In the genomic region with DNA sequence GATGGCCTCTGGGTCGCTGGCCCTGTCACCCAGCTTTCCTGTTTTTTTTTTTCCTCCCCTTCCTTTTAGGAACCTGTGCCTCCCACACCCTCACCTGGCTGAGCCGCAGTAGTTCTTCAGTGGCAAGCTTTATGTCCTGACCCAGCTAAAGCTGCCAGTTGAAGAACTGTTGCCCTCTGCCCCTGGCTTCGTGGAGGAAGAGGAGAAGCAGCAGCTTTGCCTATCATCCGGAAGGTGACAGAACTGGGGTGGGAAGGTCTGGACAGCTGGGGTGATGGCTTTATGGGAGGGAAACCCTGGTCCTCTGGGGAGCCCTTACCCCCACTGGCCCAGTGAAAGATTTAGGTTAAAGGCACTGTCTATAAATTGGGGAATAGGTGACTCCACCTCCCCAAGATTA, we compare ENCODE assay signal across 7 mouse cellular contexts. TPM values are rescaled to one million over a fixed set of nuclear protein-coding genes. Genes with fewer than 3 reads are reported as not detected.
DNase-seq lines count a peak whose midpoint lies in the region; ATAC-seq and TF ChIP-seq lines count a peak whose summit lies in the region.

No protein-coding gene starts in this region.

- no peak overlapping the region for H3K27ac ChIP-seq in hindbrain, embryonic 12.5 days
- H3K27ac ChIP-seq in hindbrain, postnatal 0 days: no peak overlapping the region
- peak overlapping the region; percentile 49; the same call in 1 of the 2 replicates for H3K27ac ChIP-seq in MEL (ENCODE audit: control insufficient read depth, low read depth, low read length)
- no peak overlapping the region; the same call in 1 of the 2 replicates for H3K27ac ChIP-seq in limb, embryonic 14.5 days (replicated peaks; ENCODE audit: low read depth, low read length)
- no peak overlapping the region for H3K27ac ChIP-seq in midbrain, postnatal 0 days (ENCODE audit: low read depth, low read length)

- WGBS in hindbrain, embryonic 12.5 days: 75% methylated on average over 4 of the region's 4 CpGs
- 71% methylated on average over 4 of the region's 4 CpGs for WGBS in hindbrain, postnatal 0 days
- 65% methylated on average over 4 of the region's 4 CpGs for WGBS in limb, embryonic 14.5 days
- 75% methylated on average over 4 of the region's 4 CpGs for WGBS in midbrain, postnatal 0 days

- peaks cover 29% of the 10 kb centered on the region for H3K79me3 ChIP-seq in C2C12 (ENCODE audit: low read depth)

- TF ChIP-seq CTCF in hindbrain, postnatal 0 days (IDR thresholded peaks at IDR 0.05; ENCODE audit: low read depth): no peak
- TF ChIP-seq CTCF in C2C12 (IDR thresholded peaks at IDR 0.05; ENCODE audit: control insufficient read depth, insufficient read depth, insufficient read length) (no peak), MEL (IDR thresholded peaks at IDR 0.05 in 2 of 3, conservative IDR thresholded peaks at IDR 0.05 in 1 of 3; ENCODE audit: control insufficient read depth in 1 of 3, insufficient read depth in 1 of 3, low read depth in 2 of 3, low read length in 3 of 3, poor library complexity in 1 of 3, severe bottlenecking in 1 of 3) (no peak)
- TF ChIP-seq CTCF in midbrain, postnatal 0 days (IDR thresholded peaks at IDR 0.05): no peak

- no peak overlapping the region for H3K9ac ChIP-seq in hindbrain, embryonic 12.5 days
- no peak overlapping the region for H3K9ac ChIP-seq in hindbrain, postnatal 0 days (replicated peaks; ENCODE audit: low read length)
- no peak overlapping the region; the same call in 1 of the 2 replicates for H3K9ac ChIP-seq in MEL (ENCODE audit: control insufficient read depth, low read depth, low read length, poor library complexity, severe bottlenecking)
- H3K9ac ChIP-seq in limb, embryonic 14.5 days (ENCODE audit: low read depth, low read length, severe bottlenecking): no peak overlapping the region
- H3K9ac ChIP-seq in midbrain, postnatal 0 days (replicated peaks; ENCODE audit: low read length, poor library complexity, severe bottlenecking): no peak overlapping the region

- no peaks in the 10 kb centered on the region for H3K9me3 ChIP-seq in hindbrain, embryonic 12.5 days (replicated peaks)
- no peaks in the 10 kb centered on the region for H3K9me3 ChIP-seq in hindbrain, postnatal 0 days (ENCODE audit: low read length)
- no peaks in the 10 kb centered on the region for H3K9me3 ChIP-seq in MEL (replicated peaks; ENCODE audit: insufficient read depth, low read length)
- no peaks in the 10 kb centered on the region for H3K9me3 ChIP-seq in limb, embryonic 14.5 days (ENCODE audit: control insufficient read depth, low read length)
- no peaks in the 10 kb centered on the region for H3K9me3 ChIP-seq in midbrain, postnatal 0 days (ENCODE audit: low read length)

- peaks cover 40% of the 10 kb centered on the region for H3K4me1 ChIP-seq in hindbrain, embryonic 12.5 days
- H3K4me1 ChIP-seq in hindbrain, postnatal 0 days (ENCODE audit: insufficient read depth, low read length): peaks cover 25% of the 10 kb centered on the region
- H3K4me1 ChIP-seq in MEL (ENCODE audit: control insufficient read depth in 1 of 2, insufficient read depth in 2 of 2, low read length in 2 of 2): peaks cover 2 to 22% of the 10 kb centered on the region in 2 experiments; a peak in 3 of 4 replicates
- H3K4me1 ChIP-seq in limb, embryonic 14.5 days (ENCODE audit: control insufficient read depth, insufficient read depth, low read length): peaks cover 33% of the 10 kb centered on the region
- peaks cover 12% of the 10 kb centered on the region; the same call in 1 of the 2 replicates for H3K4me1 ChIP-seq in midbrain, postnatal 0 days (ENCODE audit: insufficient read depth, low read length)

- no peak for DNase-seq in hindbrain, postnatal 0 days (ENCODE audit: low spot score)
- DNase-seq in MEL (ENCODE audit: low read depth, low spot score): no peak
- DNase-seq in limb, embryonic 14.5 days (ENCODE audit: low spot score): no peak
- no peak for DNase-seq in frontal cortex, postnatal 10 days (ENCODE audit: low spot score in 2 of 2)
- no peak for DNase-seq in midbrain, postnatal 0 days (ENCODE audit: low spot score)

- H3K27me3 ChIP-seq in hindbrain, embryonic 12.5 days: 0 out of 2 replicates have a peak, but pooled peaks cover 2% of the 10 kb centered on the region
- H3K27me3 ChIP-seq in hindbrain, postnatal 0 days (ENCODE audit: insufficient read depth, low read length): no peaks in the 10 kb centered on the region
- no peaks in the 10 kb centered on the region for H3K27me3 ChIP-seq in C2C12 (ENCODE audit: control insufficient read depth, insufficient read depth, insufficient read length)
- no peaks in the 10 kb centered on the region for H3K27me3 ChIP-seq in MEL (ENCODE audit: control insufficient read depth in 1 of 2, insufficient read depth in 2 of 2, low read length in 2 of 2)
- H3K27me3 ChIP-seq in limb, embryonic 14.5 days (ENCODE audit: control insufficient read depth, insufficient read depth, low read length): no peaks in the 10 kb centered on the region
- H3K27me3 ChIP-seq in midbrain, postnatal 0 days (ENCODE audit: insufficient read depth, low read length): no peaks in the 10 kb centered on the region

- no peak overlapping the region for H3K4me3 ChIP-seq in hindbrain, embryonic 12.5 days
- H3K4me3 ChIP-seq in hindbrain, postnatal 0 days (ENCODE audit: low read length): no peak overlapping the region
- peak overlapping the region; percentile 99 for H3K4me3 ChIP-seq in C2C12 (ENCODE audit: insufficient read depth, poor library complexity, severe bottlenecking)
- no peak overlapping the region for H3K4me3 ChIP-seq in MEL (ENCODE audit: control insufficient read depth in 1 of 2, insufficient read depth in 1 of 2, low read depth in 2 of 2, low read length in 2 of 2)
- peak overlapping the region; percentile 75; the same call in 1 of the 2 replicates for H3K4me3 ChIP-seq in limb, embryonic 14.5 days (replicated peaks; ENCODE audit: low read length)
- no peak overlapping the region for H3K4me3 ChIP-seq in midbrain, postnatal 0 days (ENCODE audit: low read depth, low read length)

- TF ChIP-seq RAD21 in MEL (IDR thresholded peaks at IDR 0.05; ENCODE audit: low read depth, low read length): no peak

- peaks cover 17% of the 10 kb centered on the region for H3K36me3 ChIP-seq in hindbrain, embryonic 12.5 days
- peaks cover 11% of the 10 kb centered on the region for H3K36me3 ChIP-seq in hindbrain, postnatal 0 days (ENCODE audit: insufficient read depth, low read length)
- H3K36me3 ChIP-seq in C2C12 (ENCODE audit: control insufficient read depth, insufficient read depth): peaks cover 37% of the 10 kb centered on the region
- peaks cover 0 to 18% of the 10 kb centered on the region in 2 experiments; a peak in 2 of 4 replicates for H3K36me3 ChIP-seq in MEL (ENCODE audit: control insufficient read depth in 1 of 2, insufficient read depth in 2 of 2, low read length in 2 of 2)
- peaks cover 13% of the 10 kb centered on the region for H3K36me3 ChIP-seq in limb, embryonic 14.5 days (ENCODE audit: control insufficient read depth, insufficient read depth, low read length)
- H3K36me3 ChIP-seq in midbrain, postnatal 0 days (ENCODE audit: insufficient read depth, low read length): peaks cover 16% of the 10 kb centered on the region

- peaks cover 39% of the 10 kb centered on the region for H3K79me2 ChIP-seq in C2C12 (ENCODE audit: control insufficient read depth, insufficient read depth)
- H3K79me2 ChIP-seq in MEL (ENCODE audit: control insufficient read depth, insufficient read depth, low read length, poor library complexity): peaks cover 8% of the 10 kb centered on the region; the same call in 1 of the 2 replicates

- TF ChIP-seq EP300 in MEL (IDR thresholded peaks at IDR 0.05; ENCODE audit: low read depth in 1 of 2, low read length in 2 of 2): no peak

- no peak for TF ChIP-seq POLR2A in MEL (IDR thresholded peaks at IDR 0.05; ENCODE audit: control insufficient read depth in 1 of 2, insufficient read depth in 1 of 2, low read depth in 1 of 2, low read length in 2 of 2, poor library complexity in 1 of 2)
- no peak for TF ChIP-seq POLR2A in limb, embryonic 14.5 days (IDR thresholded peaks at IDR 0.05; ENCODE audit: borderline replicate concordance, extremely low read depth, insufficient read depth, insufficient read length)

- H3ac ChIP-seq in C2C12 (ENCODE audit: control insufficient read depth, insufficient read length, low read depth): peak overlapping the region; percentile 64

- peak overlapping the region; percentile 98; the same call in 1 of the 2 replicates for H3K4me2 ChIP-seq in hindbrain, embryonic 12.5 days (replicated peaks)
- H3K4me2 ChIP-seq in hindbrain, postnatal 0 days (ENCODE audit: low read depth, low read length): no peak overlapping the region
- peak overlapping the region; percentile 94; the same call in 1 of the 2 replicates for H3K4me2 ChIP-seq in limb, embryonic 14.5 days (replicated peaks; ENCODE audit: low read depth, low read length, severe bottlenecking)
- H3K4me2 ChIP-seq in midbrain, postnatal 0 days (ENCODE audit: low read depth, low read length, poor library complexity, severe bottlenecking): no peak overlapping the region

- no peak for ATAC-seq in hindbrain, embryonic 12.5 days (ENCODE audit: low FRiP score)
- no peak for ATAC-seq in hindbrain, postnatal 0 days
- no peak for ATAC-seq in limb, embryonic 14.5 days (ENCODE audit: low FRiP score, low read depth)
- ATAC-seq in midbrain, postnatal 0 days (ENCODE audit: low FRiP score): no peak

RNA-seq across cellular contexts. Expression of a gene that starts 2.1 kb away (rescaled TPM):
- polyA plus RNA-seq in hindbrain, embryonic 12.5 days (2016; fragmentation: Nextera tagmentation; extraction: Ambion mirVana): 11.6 and 13.0 TPM in 2 replicates
- total RNA-seq in hindbrain, postnatal 0 days (2014; rRNA removed): 1.0 and 3.4 TPM in 2 replicates
- polyA plus RNA-seq in hindbrain, postnatal 0 days (2015; fragmentation: Nextera tagmentation; extraction: Ambion mirVana): 1.5 and 1.6 TPM in 2 replicates
- polyA plus RNA-seq in C2C12 (2012; fragmentation: generic; extraction: Trizol): 1.5 TPM
- 0.50 and 1.0 TPM in 2 replicates for total RNA-seq in MEL (2012; rRNA removed)
- polyA plus RNA-seq in MEL (2012; ENCODE audit: insufficient read depth in 1 of 2, insufficient read length in 2 of 2, low read depth in 1 of 2, low replicate concordance in 2 of 2, missing spikeins in 1 of 2): under 1 TPM in 1 of 2 experiments, not detected in 1; 0.86 TPM
- polyA plus RNA-seq in limb, embryonic 14.5 days (2012; rRNA removed): 15.0 and 15.5 TPM in 2 replicates
- polyA plus RNA-seq in limb, embryonic 14.5 days (2014; fragmentation: Nextera tagmentation; extraction: Ambion mirVana): 19.5 and 25.2 TPM in 2 replicates
- 0.66 and 0.76 TPM in 2 replicates for total RNA-seq in midbrain, postnatal 0 days (2014; rRNA removed)
- 1.6 and 1.9 TPM in 2 replicates for polyA plus RNA-seq in midbrain, postnatal 0 days (2015; fragmentation: Nextera tagmentation; extraction: Ambion mirVana)

RNA-seq across cellular contexts. Expression of a gene that starts 9.1 kb away (rescaled TPM):
- 9.3 and 9.6 TPM in 2 replicates for polyA plus RNA-seq in hindbrain, embryonic 12.5 days (2016; fragmentation: Nextera tagmentation; extraction: Ambion mirVana)
- total RNA-seq in hindbrain, postnatal 0 days (2014; rRNA removed): 19.4 and 20.4 TPM in 2 replicates
- polyA plus RNA-seq in hindbrain, postnatal 0 days (2015; fragmentation: Nextera tagmentation; extraction: Ambion mirVana): 3.9 and 4.1 TPM in 2 replicates
- 21.6 TPM for polyA plus RNA-seq in C2C12 (2012; fragmentation: generic; extraction: Trizol)
- 7.0 and 7.6 TPM in 2 replicates for total RNA-seq in MEL (2012; rRNA removed)
- 10 to 100 TPM in 1 of 2 experiments, not detected in 1; 13.9 TPM for polyA plus RNA-seq in MEL (2012; ENCODE audit: insufficient read depth in 1 of 2, insufficient read length in 2 of 2, low read depth in 1 of 2, low replicate concordance in 2 of 2, missing spikeins in 1 of 2)
- 9.0 and 10.4 TPM in 2 replicates for polyA plus RNA-seq in limb, embryonic 14.5 days (2012; rRNA removed)
- polyA plus RNA-seq in limb, embryonic 14.5 days (2014; fragmentation: Nextera tagmentation; extraction: Ambion mirVana): 6.6 and 6.8 TPM in 2 replicates
- 17.4 and 29.7 TPM in 2 replicates for total RNA-seq in midbrain, postnatal 0 days (2014; rRNA removed)
- 4.5 and 4.8 TPM in 2 replicates for polyA plus RNA-seq in midbrain, postnatal 0 days (2015; fragmentation: Nextera tagmentation; extraction: Ambion mirVana)

RNA-seq across cellular contexts. Expression of a gene that starts 23.0 kb away (rescaled TPM):
- polyA plus RNA-seq in hindbrain, embryonic 12.5 days (2016; fragmentation: Nextera tagmentation; extraction: Ambion mirVana): 68.9 and 74.2 TPM in 2 replicates
- total RNA-seq in hindbrain, postnatal 0 days (2014; rRNA removed): 118 and 126 TPM in 2 replicates
- polyA plus RNA-seq in hindbrain, postnatal 0 days (2015; fragmentation: Nextera tagmentation; extraction: Ambion mirVana): 25.9 and 29.4 TPM in 2 replicates
- 104 TPM for polyA plus RNA-seq in C2C12 (2012; fragmentation: generic; extraction: Trizol)
- total RNA-seq in MEL (2012; rRNA removed): 214 and 234 TPM in 2 replicates
- polyA plus RNA-seq in MEL (2012; ENCODE audit: insufficient read depth in 1 of 2, insufficient read length in 2 of 2, low read depth in 1 of 2, low replicate concordance in 2 of 2, missing spikeins in 1 of 2): 100 to 1,000 TPM; 276 to 644 TPM
- polyA plus RNA-seq in limb, embryonic 14.5 days (2012; rRNA removed): 123 and 136 TPM in 2 replicates
- polyA plus RNA-seq in limb, embryonic 14.5 days (2014; fragmentation: Nextera tagmentation; extraction: Ambion mirVana): 85.9 and 92.5 TPM in 2 replicates
- total RNA-seq in midbrain, postnatal 0 days (2014; rRNA removed): 121 and 129 TPM in 2 replicates
- 25.7 and 27.6 TPM in 2 replicates for polyA plus RNA-seq in midbrain, postnatal 0 days (2015; fragmentation: Nextera tagmentation; extraction: Ambion mirVana)

RNA-seq across cellular contexts. Expression of a gene that starts 24.2 kb away (rescaled TPM):
- polyA plus RNA-seq in hindbrain, embryonic 12.5 days (2016; fragmentation: Nextera tagmentation; extraction: Ambion mirVana): not detected in 2 replicates
- total RNA-seq in hindbrain, postnatal 0 days (2014; rRNA removed): 0.05 TPM in 1 of 2 replicates, not detected in the other
- polyA plus RNA-seq in hindbrain, postnatal 0 days (2015; fragmentation: Nextera tagmentation; extraction: Ambion mirVana): not detected in 2 replicates
- polyA plus RNA-seq in C2C12 (2012; fragmentation: generic; extraction: Trizol) (0.07 TPM), MEL (2012; ENCODE audit: insufficient read depth in 1 of 2, insufficient read length in 2 of 2, low read depth in 1 of 2, low replicate concordance in 2 of 2, missing spikeins in 1 of 2) (under 1 TPM in 1 of 2 experiments, not detected in 1; 0.07 TPM)
- total RNA-seq in MEL (2012; rRNA removed): not detected in 2 replicates
- polyA plus RNA-seq in limb, embryonic 14.5 days (2012; rRNA removed): 0.53 and 0.59 TPM in 2 replicates
- not detected in 2 replicates for polyA plus RNA-seq in limb, embryonic 14.5 days (2014; fragmentation: Nextera tagmentation; extraction: Ambion mirVana)
- total RNA-seq in midbrain, postnatal 0 days (2014; rRNA removed): not detected in 2 replicates
- 0.11 TPM in 1 of 2 replicates, not detected in the other for polyA plus RNA-seq in midbrain, postnatal 0 days (2015; fragmentation: Nextera tagmentation; extraction: Ambion mirVana)

RNA-seq across cellular contexts. Expression of a gene that starts 41.1 kb away (rescaled TPM):
- polyA plus RNA-seq in hindbrain, embryonic 12.5 days (2016; fragmentation: Nextera tagmentation; extraction: Ambion mirVana): 111 and 121 TPM in 2 replicates
- 56.6 and 57.6 TPM in 2 replicates for total RNA-seq in hindbrain, postnatal 0 days (2014; rRNA removed)
- polyA plus RNA-seq in hindbrain, postnatal 0 days (2015; fragmentation: Nextera tagmentation; extraction: Ambion mirVana): 41.5 and 47.1 TPM in 2 replicates
- 1,152 TPM for polyA plus RNA-seq in C2C12 (2012; fragmentation: generic; extraction: Trizol)
- total RNA-seq in MEL (2012; rRNA removed): not detected in 2 replicates
- polyA plus RNA-seq in MEL (2012; ENCODE audit: insufficient read depth in 1 of 2, insufficient read length in 2 of 2, low read depth in 1 of 2, low replicate concordance in 2 of 2, missing spikeins in 1 of 2): under 1 TPM in 1 of 2 experiments, not detected in 1; 0.36 TPM
- 160 and 176 TPM in 2 replicates for polyA plus RNA-seq in limb, embryonic 14.5 days (2012; rRNA removed)
- polyA plus RNA-seq in limb, embryonic 14.5 days (2014; fragmentation: Nextera tagmentation; extraction: Ambion mirVana): 267 and 276 TPM in 2 replicates
- 50.6 and 92.0 TPM in 2 replicates for total RNA-seq in midbrain, postnatal 0 days (2014; rRNA removed)
- polyA plus RNA-seq in midbrain, postnatal 0 days (2015; fragmentation: Nextera tagmentation; extraction: Ambion mirVana): 34.3 and 44.6 TPM in 2 replicates

Comparison
In these comparisons a context has a peak if more than half of its experiments do, and no peak if none do; other contexts are left out.
1. H3K4me2 ChIP-seq: peak in hindbrain, embryonic 12.5 days (single experiment) and limb, embryonic 14.5 days (single experiment); none in hindbrain, postnatal 0 days (single experiment) and midbrain, postnatal 0 days (single experiment).
2. H3K4me3 ChIP-seq: peak in C2C12 (single experiment) and limb, embryonic 14.5 days (single experiment); none in hindbrain, embryonic 12.5 days (single experiment), hindbrain, postnatal 0 days (single experiment), MEL (0 of 2) and midbrain, postnatal 0 days (single experiment).